Mouse (Mus musculus) small intestine, adult 2 months (tissue): ENCODE measurements around the gene Tmem82.
"Not testable (repeated sequence)": the region's sequence is repeated elsewhere in the genome, so short reads cannot be mapped to it uniquely, and the experiment has no call there.

ENCODE experiments used
- CTCF ChIP-seq: fragments of 200-500 bp; IDR thresholded peaks from 2 replicates; pipeline ENCODE4 v1.5.1; 2012; ENCODE audit warnings: low read depth, mild to moderate bottlenecking, control low read depth, inconsistent platforms, low read length, moderate library complexity, mixed read lengths; ENCODE audit not compliant: insufficient replicate concordance, insufficient read length; ENCODE audit errors: extremely low read depth
- POLR2A ChIP-seq: fragments of 200-500 bp; IDR thresholded peaks from 2 replicates; pipeline ENCODE4 v1.6.1; 2012; ENCODE audit warnings: low read depth, mild to moderate bottlenecking, control low read depth, inconsistent platforms, low read length, moderate library complexity

- TF ChIP-seq CTCF, POLR2A: not testable (repeated sequence)
Observed at GRCm38 (mm10) chr4:141567174-141567573, 51.3 kb downstream of the Tmem82 start.
